Mouse (Mus musculus) thymus, adult 2 months (tissue): ENCODE measurements around the gene Ttc6.

Source experiments
- CTCF ChIP-seq: fragments of 200-500 bp; IDR thresholded peaks from 2 replicates; pipeline ENCODE4 v1.5.1; 2012; ENCODE audit warnings: mild to moderate bottlenecking, control low read depth, low read length, moderate library complexity, borderline replicate concordance; ENCODE audit not compliant: control insufficient read depth, poor library complexity, insufficient read depth; ENCODE audit errors: extremely low read depth
- POLR2A ChIP-seq: fragments of 200-500 bp; IDR thresholded peaks from 2 replicates; pipeline ENCODE4 v1.6.1; 2012; ENCODE audit warnings: mild to moderate bottlenecking, low read length, control low read depth, moderate library complexity; ENCODE audit not compliant: control insufficient read depth, poor library complexity, insufficient read depth; ENCODE audit errors: extremely low read depth

DNA sequence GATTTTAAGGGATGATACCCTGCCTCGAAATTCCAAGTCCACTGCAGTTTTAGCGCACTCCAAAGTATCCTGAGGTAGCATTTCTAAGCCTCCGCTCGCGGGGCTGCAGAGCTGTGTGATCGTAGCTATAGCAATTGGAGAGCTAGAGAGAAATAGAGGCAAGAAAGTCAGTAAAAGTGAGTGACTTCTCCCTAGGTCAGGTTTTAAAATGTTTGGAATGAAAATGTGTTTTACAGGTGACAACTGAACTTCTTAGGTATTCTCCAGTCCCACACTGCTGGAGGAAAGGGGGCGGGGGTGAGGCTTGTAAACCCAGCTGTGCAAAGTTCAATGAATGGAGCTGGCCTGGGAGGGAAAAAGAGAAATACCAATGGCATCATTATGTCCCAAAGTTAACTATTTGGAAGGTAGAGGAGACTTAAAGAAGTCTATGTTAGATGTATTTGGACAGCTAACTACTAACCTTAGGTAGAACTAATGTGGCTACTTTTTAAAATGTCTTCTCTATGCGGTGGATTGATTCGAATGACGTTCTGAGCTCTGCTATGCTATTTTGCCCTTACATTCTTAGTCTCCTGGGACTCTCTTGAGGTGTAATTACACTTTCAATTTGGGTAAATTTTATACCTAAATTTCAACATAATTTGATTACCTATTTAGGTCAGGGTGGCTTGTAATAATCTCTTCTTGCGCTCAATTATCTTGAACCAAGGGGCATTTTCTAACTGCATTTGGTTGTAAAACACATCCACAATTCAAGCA, 26.8 kb upstream of the Ttc6 start:
- no peak for TF ChIP-seq CTCF
- no peak for TF ChIP-seq POLR2A
